In genomic region chr2:92434375-92434745, GRCm38 (mm10) we compare ENCODE assay signal across 7 mouse cellular contexts. TPM values are rescaled to one million over a fixed set of nuclear protein-coding genes. Genes with fewer than 3 reads are reported as not detected.
DNase-seq lines count a peak whose midpoint lies in the region; ATAC-seq and TF ChIP-seq lines count a peak whose summit lies in the region.

No protein-coding gene starts in this region.

- peak overlapping the region; percentile 52 for H3K9ac ChIP-seq in forebrain, embryonic 15.5 days (replicated peaks)
- peak overlapping the region; percentile 53; the same call in 1 of the 2 replicates for H3K9ac ChIP-seq in liver, postnatal 0 days (replicated peaks)

- no peaks in the 10 kb centered on the region for H3K79me2 ChIP-seq in C2C12 (ENCODE audit: control insufficient read depth, insufficient read depth)

- H3K4me1 ChIP-seq in forebrain, embryonic 15.5 days: peaks cover 43% of the 10 kb centered on the region
- H3K4me1 ChIP-seq in liver, postnatal 0 days (ENCODE audit: insufficient read depth): peaks cover 34% of the 10 kb centered on the region

- H3K79me3 ChIP-seq in C2C12 (ENCODE audit: low read depth): no peaks in the 10 kb centered on the region

- peak overlapping the region; percentile 78 for H3K4me2 ChIP-seq in forebrain, embryonic 15.5 days (replicated peaks)
- peak overlapping the region; percentile 95 for H3K4me2 ChIP-seq in liver, postnatal 0 days (ENCODE audit: low read depth, low read length)

- DNase-seq in liver, postnatal 0 days: no peak
- no peak for DNase-seq in right cerebral cortex, adult 18-20 months
- no peak for DNase-seq in thymus, postnatal 10 days (ENCODE audit: low spot score in 2 of 2)
- no peak for DNase-seq in cerebellum, adult 8-10 months

- 4% methylated on average over 12 of the region's 12 CpGs for WGBS in forebrain, embryonic 15.5 days
- WGBS in liver, postnatal 0 days (ENCODE audit: insufficient replicate concordance): 7% methylated on average over 12 of the region's 12 CpGs

- ATAC-seq in CD4-positive, CD25-positive, alpha-beta regulatory T cell, adult 4 months: peak; percentile 12
- no peak for ATAC-seq in forebrain, embryonic 15.5 days (replicated peaks)
- no peak for ATAC-seq in liver, postnatal 0 days

- H3K4me3 ChIP-seq in C2C12 (ENCODE audit: insufficient read depth, poor library complexity, severe bottlenecking): no peak overlapping the region
- H3K4me3 ChIP-seq in forebrain, embryonic 15.5 days: peak overlapping the region; percentile 62
- peak overlapping the region; percentile 80 for H3K4me3 ChIP-seq in liver, postnatal 0 days (ENCODE audit: low read depth, low read length)

- no peaks in the 10 kb centered on the region for H3K36me3 ChIP-seq in C2C12 (ENCODE audit: control insufficient read depth, insufficient read depth)
- no peaks in the 10 kb centered on the region for H3K36me3 ChIP-seq in forebrain, embryonic 15.5 days
- peaks cover 2% of the 10 kb centered on the region; the same call in 1 of the 2 replicates for H3K36me3 ChIP-seq in liver, postnatal 0 days (replicated peaks; ENCODE audit: insufficient read depth, low read length)

- TF ChIP-seq CTCF in C2C12 (IDR thresholded peaks at IDR 0.05; ENCODE audit: control insufficient read depth, insufficient read depth, insufficient read length): no peak
- TF ChIP-seq CTCF in liver, postnatal 0 days (IDR thresholded peaks at IDR 0.05; ENCODE audit: low read depth): no peak

- H3K9me3 ChIP-seq in forebrain, embryonic 15.5 days: no peaks in the 10 kb centered on the region
- H3K9me3 ChIP-seq in liver, postnatal 0 days (ENCODE audit: low read length): no peaks in the 10 kb centered on the region

- no peak; the same call in 1 of the 2 replicates for TF ChIP-seq EP300 in liver, postnatal 0 days (IDR thresholded peaks at IDR 0.05; ENCODE audit: low read depth)

- peak overlapping the region; percentile 75 for H3K27ac ChIP-seq in forebrain, embryonic 15.5 days (replicated peaks)
- peak overlapping the region; percentile 66 for H3K27ac ChIP-seq in liver, postnatal 0 days (ENCODE audit: low read depth)

- peak overlapping the region; percentile 21 for H3ac ChIP-seq in C2C12 (ENCODE audit: control insufficient read depth, insufficient read length, low read depth)

- H3K27me3 ChIP-seq in C2C12 (ENCODE audit: control insufficient read depth, insufficient read depth, insufficient read length): no peaks in the 10 kb centered on the region
- no peaks in the 10 kb centered on the region for H3K27me3 ChIP-seq in forebrain, embryonic 15.5 days
- H3K27me3 ChIP-seq in liver, postnatal 0 days (ENCODE audit: insufficient read depth, low read length): no peaks in the 10 kb centered on the region

TF ChIP-seq in C2C12, 6 proteins besides CTCF, POLR2A, EP300 and RAD21:
- TF ChIP-seq CEBPB (IDR thresholded peaks at IDR 0.05; ENCODE audit: low read depth) (peak; percentile 84), MYOG (IDR thresholded peaks at IDR 0.05; ENCODE audit: control insufficient read depth, extremely low read depth, insufficient read length) (no peak)

RNA-seq across cellular contexts. Expression of gene Cry2, which starts 0.5 kb away (rescaled TPM):
- polyA plus RNA-seq in C2C12 (2012; fragmentation: generic; extraction: Trizol): 2.1 TPM
- polyA plus RNA-seq in CD4-positive, CD25-positive, alpha-beta regulatory T cell, adult 4 months (2017; shearing (Covaris generic)): 10 to 100 TPM; 10.6 to 13.4 TPM
- 37.0 and 37.2 TPM in 2 replicates for polyA plus RNA-seq in forebrain, embryonic 15.5 days (2015; fragmentation: Nextera tagmentation; extraction: Ambion mirVana)
- 9.6 and 11.9 TPM in 2 replicates for polyA plus RNA-seq in liver, postnatal 0 days (2015; fragmentation: Nextera tagmentation; extraction: Ambion mirVana)

RNA-seq across cellular contexts. Expression of gene Slc35c1, which starts 26.0 kb away (rescaled TPM):
- 9.6 TPM for polyA plus RNA-seq in C2C12 (2012; fragmentation: generic; extraction: Trizol)
- 10 to 100 TPM; 50.3 to 73.8 TPM for polyA plus RNA-seq in CD4-positive, CD25-positive, alpha-beta regulatory T cell, adult 4 months (2017; shearing (Covaris generic))
- polyA plus RNA-seq in forebrain, embryonic 15.5 days (2015; fragmentation: Nextera tagmentation; extraction: Ambion mirVana): 9.7 and 10.9 TPM in 2 replicates
- 9.0 and 9.3 TPM in 2 replicates for polyA plus RNA-seq in liver, postnatal 0 days (2015; fragmentation: Nextera tagmentation; extraction: Ambion mirVana)

RNA-seq across cellular contexts. Expression of gene Mapk8ip1, which starts 33.3 kb away (rescaled TPM):
- polyA plus RNA-seq in C2C12 (2012; fragmentation: generic; extraction: Trizol): 18.8 TPM
- under 1 TPM; 0.35 to 0.68 TPM for polyA plus RNA-seq in CD4-positive, CD25-positive, alpha-beta regulatory T cell, adult 4 months (2017; shearing (Covaris generic))
- 119 and 120 TPM in 2 replicates for polyA plus RNA-seq in forebrain, embryonic 15.5 days (2015; fragmentation: Nextera tagmentation; extraction: Ambion mirVana)
- polyA plus RNA-seq in liver, postnatal 0 days (2015; fragmentation: Nextera tagmentation; extraction: Ambion mirVana): 2.6 and 2.8 TPM in 2 replicates

RNA-seq across cellular contexts. Expression of gene 1700029I15Rik, which starts 52.0 kb away (rescaled TPM):
- 0.73 TPM for polyA plus RNA-seq in C2C12 (2012; fragmentation: generic; extraction: Trizol)
- 1 to 10 TPM; 4.5 to 8.1 TPM for polyA plus RNA-seq in CD4-positive, CD25-positive, alpha-beta regulatory T cell, adult 4 months (2017; shearing (Covaris generic))
- polyA plus RNA-seq in forebrain, embryonic 15.5 days (2015; fragmentation: Nextera tagmentation; extraction: Ambion mirVana): 6.8 and 10.6 TPM in 2 replicates
- 1.9 and 2.1 TPM in 2 replicates for polyA plus RNA-seq in liver, postnatal 0 days (2015; fragmentation: Nextera tagmentation; extraction: Ambion mirVana)

RNA-seq across cellular contexts. Expression of gene Large2, which starts 59.7 kb away (rescaled TPM):
- 0.13 TPM for polyA plus RNA-seq in C2C12 (2012; fragmentation: generic; extraction: Trizol)
- polyA plus RNA-seq in CD4-positive, CD25-positive, alpha-beta regulatory T cell, adult 4 months (2017; shearing (Covaris generic)): not detected
- polyA plus RNA-seq in forebrain, embryonic 15.5 days (2015; fragmentation: Nextera tagmentation; extraction: Ambion mirVana): 1.5 and 2.6 TPM in 2 replicates
- polyA plus RNA-seq in liver, postnatal 0 days (2015; fragmentation: Nextera tagmentation; extraction: Ambion mirVana): 2.7 and 3.5 TPM in 2 replicates
